In genomic region chr3:109248801-109249200, GRCm38 (mm10) we compare ENCODE assay signal across 20 mouse cellular contexts.
A peak's percentile ranks its signal among the peaks of the same experiment; 100 is the strongest.
DNase-seq lines count a peak whose midpoint lies in the region; ATAC-seq lines count a peak whose summit lies in the region.
"Had no signal": no experiment of that assay in that cellular context is flagged by ENCODE, and none has a peak within 500 bp of the region (broad histone marks: within the 10 kb centered on the region; RNA-seq: fewer than 3 reads in every experiment).

No protein-coding gene starts in this region.

- H3K4me1 ChIP-seq in hindbrain, embryonic 11.5 days (replicated peaks; ENCODE audit: control insufficient read depth, insufficient read depth, low read length): no peaks in the 10 kb centered on the region
- H3K4me1 ChIP-seq: midbrain, embryonic 13.5 days had no signal

- no peaks in the 10 kb centered on the region for H3K9me3 ChIP-seq in hindbrain, embryonic 11.5 days (ENCODE audit: control insufficient read depth, low read length)

- no peak overlapping the region for H3K9ac ChIP-seq in hindbrain, embryonic 11.5 days (ENCODE audit: low read depth, low read length)
- H3K9ac ChIP-seq: heart, embryonic 15.5 days; midbrain, embryonic 13.5 days had no signal

- H3K27me3 ChIP-seq in hindbrain, embryonic 11.5 days (ENCODE audit: control insufficient read depth, insufficient read depth, low read length): no peaks in the 10 kb centered on the region
- H3K27me3 ChIP-seq: heart, embryonic 15.5 days; megakaryocyte, embryonic 14.5 days; midbrain, embryonic 13.5 days had no signal

- no peak overlapping the region for H3K4me3 ChIP-seq in hindbrain, embryonic 11.5 days (ENCODE audit: low read depth, low read length)
- H3K4me3 ChIP-seq: heart, embryonic 15.5 days; left cerebral cortex, adult 2 months; megakaryocyte, embryonic 14.5 days; midbrain, embryonic 13.5 days had no signal

- DNase-seq in frontal cortex, adult 2 months (ENCODE audit: extremely low spot score in 1 of 2, low spot score in 1 of 2): peak; percentile 13 to 62
- DNase-seq in frontal cortex, postnatal 10 days (ENCODE audit: low spot score in 2 of 2): no peak
- peak; percentile 12 to 25 for DNase-seq in layer of hippocampus, adult 18-20 months (ENCODE audit: low spot score in 2 of 2)
- DNase-seq in layer of hippocampus, postnatal 25 days (ENCODE audit: extremely low spot score in 1 of 2, low spot score in 1 of 2): no peak
- peak; percentile 39 for DNase-seq in 3134 (ENCODE audit: extremely low read depth, insufficient read length, low spot score)
- peak; percentile 19 for DNase-seq in adipocyte (ENCODE audit: low spot score)
- no peak for DNase-seq in retina, embryonic 14.5 days (ENCODE audit: low spot score)
- DNase-seq in hindbrain, embryonic 11.5 days (ENCODE audit: low spot score): no peak
- DNase-seq: adrenal gland, postnatal 10 days; cerebellum, adult 9-10 months; thymus, adult 2 months; thymus, postnatal 4 days had no signal

- H3K4me2 ChIP-seq in hindbrain, embryonic 11.5 days (replicated peaks; ENCODE audit: low read depth, low read length): no peak overlapping the region
- H3K4me2 ChIP-seq: heart, embryonic 15.5 days; midbrain, embryonic 13.5 days had no signal

- no peak overlapping the region for H3K27ac ChIP-seq in hindbrain, embryonic 11.5 days (ENCODE audit: low read depth, low read length)
- H3K27ac ChIP-seq: heart, embryonic 15.5 days; hindbrain, postnatal 0 days; left cerebral cortex, adult 2 months; midbrain, embryonic 13.5 days had no signal

- no peaks in the 10 kb centered on the region for H3K36me3 ChIP-seq in hindbrain, embryonic 11.5 days (ENCODE audit: control insufficient read depth, insufficient read depth, low read length)
- H3K36me3 ChIP-seq: heart, embryonic 15.5 days; midbrain, embryonic 13.5 days had no signal

- no peak for ATAC-seq in hindbrain, embryonic 11.5 days (ENCODE audit: low FRiP score)
- ATAC-seq: activated CD4-positive, CD25-positive, alpha-beta regulatory T cell, adult 4 months; forebrain, embryonic 14.5 days; hindbrain, postnatal 0 days; lung, postnatal 0 days; midbrain, embryonic 13.5 days had no signal

- WGBS in hindbrain, embryonic 11.5 days: 48% methylated on average over 1 of the region's 1 CpGs

Comparison
In these comparisons a context has a peak if more than half of its experiments do, and no peak if none do; other contexts are left out.
1. DNase-seq: peak in frontal cortex, adult 2 months (2 of 2), layer of hippocampus, adult 18-20 months (2 of 2), 3134 (single experiment) and adipocyte (single experiment); none in frontal cortex, postnatal 10 days (0 of 2), layer of hippocampus, postnatal 25 days (0 of 2), retina, embryonic 14.5 days (single experiment) and hindbrain, embryonic 11.5 days (single experiment).